Mouse (Mus musculus) spleen, postnatal 10 days (tissue): ENCODE measurements around the gene Gopc.

ENCODE experiments used
- DNase-seq, 2 experiments: peaks; one replicate each; pipeline ENCODE4 v3.0.0; 2021 to 2022; ENCODE audit warnings: low spot score in 2 of 2

Gene Gopc

GRCm38 (mm10) chr10:52381845-52382591 lies at the start of gene Gopc:
TSS of gene Gopc (minus strand) at chr10:52382124.
- DNase-seq: peak; percentile 95 to 99

DNA sequence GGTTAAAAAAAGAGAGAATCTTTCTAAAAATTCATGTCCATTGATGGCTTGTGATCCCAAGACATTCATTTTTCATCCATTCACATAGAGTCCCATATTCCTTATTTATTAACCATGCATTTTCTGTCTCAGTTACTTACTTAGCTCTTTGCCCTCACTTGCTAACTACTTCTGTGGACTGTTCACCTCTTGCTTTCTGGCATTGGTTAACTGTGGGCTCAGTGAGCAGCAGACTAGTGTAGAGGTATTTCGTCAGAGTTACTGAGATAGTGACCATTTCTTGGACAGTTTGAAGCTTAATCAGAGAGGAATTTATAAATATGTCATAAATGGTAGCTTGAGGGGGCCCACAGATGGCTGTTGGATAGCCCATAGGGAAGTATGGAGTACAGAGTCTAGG lies 49.0 kb upstream of the Gopc start:
- no peak for DNase-seq

- DNase-seq: no peak
Observed at GRCm38 (mm10) chr10:52427634-52428415, 45.9 kb upstream of the Gopc start.

- DNase-seq: no peak
Observed at GRCm38 (mm10) chr10:52426314-52426980, 44.5 kb upstream of the Gopc start.

- DNase-seq: peak in 1 of 2 experiments; percentile 28
Observed at GRCm38 (mm10) chr10:52423097-52423496, 41.2 kb upstream of the Gopc start.

- no peak for DNase-seq
Observed at GRCm38 (mm10) chr10:52421716-52422115, 39.8 kb upstream of the Gopc start.

GRCm38 (mm10) chr10:52420526-52420925 lies 38.6 kb upstream of the Gopc start:
- no peak for DNase-seq

- no peak for DNase-seq
Observed at GRCm38 (mm10) chr10:52419402-52419801, 37.5 kb upstream of the Gopc start.

DNA sequence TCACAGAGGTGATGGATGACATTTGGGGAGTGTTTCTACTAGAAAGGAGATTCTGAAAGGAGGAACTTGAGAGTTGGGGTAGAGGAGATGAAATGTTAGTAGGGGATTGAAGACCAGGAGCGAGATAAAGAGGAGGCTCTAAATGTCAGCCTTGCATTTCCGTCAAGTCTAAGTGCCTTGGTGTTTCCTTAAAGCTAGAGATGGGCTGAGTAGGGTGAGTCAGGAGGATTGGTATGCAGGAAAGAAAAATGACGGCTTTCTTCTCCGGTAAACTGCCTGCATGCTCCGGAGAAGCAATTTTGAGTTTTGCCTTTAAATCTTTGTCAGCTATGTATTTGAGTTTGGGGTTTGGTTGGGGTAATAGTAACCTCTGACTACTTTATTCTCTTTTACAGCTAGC lies 37.0 kb upstream of the Gopc start:
- DNase-seq: no peak

- DNase-seq: no peak
Observed at GRCm38 (mm10) chr10:52417998-52418860, 36.3 kb upstream of the Gopc start.

DNA sequence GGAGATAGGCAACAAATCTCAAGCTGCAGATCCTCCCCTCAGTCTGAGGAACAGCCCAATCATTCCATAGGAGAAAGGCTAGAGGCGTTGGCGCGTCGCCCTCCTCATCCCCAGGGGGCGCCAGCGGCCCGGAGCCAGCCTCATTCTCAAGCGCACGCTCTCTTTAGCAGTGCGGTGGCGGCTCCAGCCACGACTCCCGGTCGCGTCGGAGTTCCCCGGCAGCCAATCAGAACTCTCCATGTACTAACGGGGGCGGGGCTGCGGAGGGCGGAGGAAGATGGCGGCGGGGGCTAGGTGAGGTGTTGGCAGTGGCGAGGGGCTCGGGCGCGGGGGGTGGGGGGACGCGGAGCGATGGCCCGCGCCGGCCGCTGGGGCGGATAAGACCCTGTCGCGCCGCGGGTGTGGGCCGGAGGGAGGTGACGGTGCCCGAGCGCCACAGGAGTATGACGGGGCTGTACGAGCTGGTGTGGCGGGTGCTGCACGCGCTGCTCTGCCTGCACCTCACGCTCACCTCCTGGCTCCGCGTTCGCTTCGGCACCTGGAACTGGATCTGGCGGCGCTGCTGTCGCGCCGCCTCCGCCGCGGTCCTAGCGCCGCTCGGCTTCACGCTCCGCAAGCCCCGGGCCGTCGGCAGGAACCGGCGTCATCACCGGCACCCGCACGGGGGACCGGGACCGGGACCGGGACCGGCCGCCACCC lies 35.5 kb upstream of the Gopc start, which contains the start of gene Nus1:
Nus1 (plus strand) TSS at position 249 of the 699 bp plus-strand sequence.
- peak; percentile 91 to 97 for DNase-seq

GRCm38 (mm10) chr10:52416458-52416857 lies 34.5 kb upstream of the Gopc start:
- no peak for DNase-seq

- no peak for DNase-seq
Observed at GRCm38 (mm10) chr10:52415020-52415419, 33.1 kb upstream of the Gopc start.

DNA sequence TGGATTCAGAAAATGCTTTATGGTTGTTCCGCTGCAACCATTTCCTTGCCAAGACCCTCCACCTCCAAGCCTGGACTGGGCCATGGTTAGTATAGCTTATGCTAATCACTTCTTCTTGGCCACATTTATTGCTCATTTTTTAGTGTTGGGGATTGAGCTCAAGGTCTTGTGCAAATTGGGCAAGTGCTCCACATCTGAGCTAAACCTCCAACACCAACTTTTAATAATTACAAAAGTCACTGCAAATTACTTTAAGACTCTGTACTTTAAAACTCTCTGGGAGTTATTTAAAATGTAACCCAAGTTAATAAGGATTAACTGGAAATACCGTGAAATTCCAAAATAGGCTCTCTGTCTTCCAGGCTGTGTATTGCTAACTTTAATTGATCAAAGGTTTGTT lies 25.6 kb upstream of the Gopc start:
- DNase-seq: no peak

DNA sequence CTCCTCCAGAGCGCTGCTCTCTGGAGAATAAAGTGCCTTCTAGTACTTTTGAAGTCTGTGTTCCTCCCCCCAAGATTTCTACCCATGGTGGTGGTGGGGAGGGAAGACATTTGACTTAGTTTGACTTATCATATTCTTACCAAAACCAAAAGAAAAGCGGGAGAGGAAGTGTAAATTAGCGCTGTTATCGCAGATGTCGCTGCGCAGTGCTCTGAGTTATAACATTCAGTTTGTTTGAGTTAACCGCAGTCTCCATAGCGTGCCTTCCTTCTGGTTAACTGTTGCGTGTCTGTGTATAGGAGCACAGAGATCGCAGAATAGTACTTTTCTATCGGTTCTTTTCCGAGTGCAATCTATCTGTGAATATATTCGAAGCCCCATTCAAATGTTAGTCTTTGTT lies 23.2 kb upstream of the Gopc start:
- DNase-seq: no peak

DNA sequence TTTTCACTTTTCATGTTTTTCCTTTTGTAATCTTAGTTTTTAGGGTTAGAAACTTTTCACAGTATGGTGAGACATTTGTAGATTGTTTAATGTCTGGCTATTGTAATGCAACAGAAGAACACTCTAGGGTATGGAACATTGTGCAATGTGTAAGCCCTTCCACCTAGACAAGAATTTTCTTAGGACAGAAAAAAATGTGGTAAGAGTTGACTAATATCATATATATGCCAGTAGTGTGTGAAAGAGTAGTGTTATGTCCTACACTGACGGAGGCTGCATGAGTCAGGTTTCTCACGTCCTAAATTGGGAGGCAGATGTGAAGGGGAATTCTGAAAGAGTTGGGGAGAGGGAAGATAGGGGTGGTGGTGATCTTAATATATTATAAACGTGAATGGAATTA lies 17.8 kb upstream of the Gopc start:
- no peak for DNase-seq

- DNase-seq: no peak
Observed at GRCm38 (mm10) chr10:52398715-52399114, 16.8 kb upstream of the Gopc start.

DNA sequence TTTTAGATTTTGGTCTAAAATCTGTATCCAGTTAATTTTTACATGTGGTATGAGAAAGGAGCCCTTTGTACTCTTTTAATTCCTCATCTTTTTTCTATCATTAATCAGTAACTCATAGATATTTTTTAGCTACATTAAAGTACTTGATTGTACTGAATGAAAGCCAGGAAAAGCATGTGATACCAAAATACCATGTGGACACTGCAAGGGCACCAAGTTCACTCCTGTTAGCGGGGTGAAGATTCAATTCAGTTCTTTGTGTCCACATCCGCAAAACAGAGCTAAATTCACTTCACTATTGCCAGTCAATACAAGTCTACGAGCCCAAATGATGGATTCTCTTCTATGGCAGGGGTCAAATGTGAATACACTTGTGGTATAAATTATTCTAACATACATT lies 14.7 kb upstream of the Gopc start:
- DNase-seq: no peak

DNA sequence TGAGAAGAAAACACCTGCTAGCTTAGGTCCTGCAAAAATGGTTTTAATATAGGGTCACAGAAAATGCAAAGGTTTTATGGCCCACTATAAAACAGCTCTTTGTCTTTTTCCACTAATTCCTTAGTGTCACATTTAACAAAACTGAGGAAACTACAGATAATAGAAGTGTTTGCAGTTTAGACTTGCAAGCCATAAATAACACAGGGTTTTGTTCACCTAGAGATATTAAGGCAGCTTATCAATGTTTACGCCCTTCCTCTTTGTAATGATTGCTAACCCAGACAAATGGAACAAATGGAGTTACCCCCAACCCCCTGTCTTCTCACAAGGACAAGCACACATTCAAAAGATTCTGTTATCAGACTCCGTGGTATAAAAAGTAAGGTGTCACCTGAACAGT lies 9.3 kb upstream of the Gopc start:
- no peak for DNase-seq

GRCm38 (mm10) chr10:52389438-52389837 lies 7.5 kb upstream of the Gopc start:
- DNase-seq: no peak

DNA sequence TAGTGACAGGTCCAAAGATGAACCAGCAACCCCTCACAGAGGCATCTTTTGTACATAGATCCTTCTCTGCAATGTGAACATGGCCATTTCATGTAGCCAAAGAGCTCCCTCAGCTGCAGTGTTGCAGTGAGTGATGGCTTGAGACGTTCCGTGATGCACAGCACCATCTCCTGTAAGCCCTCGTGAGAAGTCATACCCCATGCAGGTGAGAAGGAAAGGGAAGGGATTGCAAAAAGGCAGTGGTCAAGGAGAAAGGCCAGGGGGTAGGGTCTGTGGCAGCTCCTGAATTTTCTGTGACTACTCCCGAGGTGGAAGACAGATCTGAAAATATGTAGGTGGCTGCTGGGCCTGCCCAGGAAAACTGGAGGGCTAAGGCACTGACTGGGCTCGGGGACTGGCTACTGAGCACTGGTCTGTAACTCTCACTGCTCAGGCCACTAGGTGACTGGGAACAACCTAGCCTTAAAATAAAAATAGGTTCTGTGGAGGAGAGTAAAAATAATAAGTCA lies 7.1 kb upstream of the Gopc start, which contains the start of gene Nepn:
Nepn (plus strand) TSS at position 51 of the 509 bp plus-strand sequence.
- DNase-seq: no peak
